Comparison of ENCODE assay signal across 10 mouse cellular contexts in genomic region chr17:86965121-86965520, GRCm38 (mm10). TPM values are rescaled to one million over a fixed set of nuclear protein-coding genes. Genes with fewer than 3 reads are reported as not detected.
DNase-seq lines count a peak whose midpoint lies in the region; ATAC-seq and TF ChIP-seq lines count a peak whose summit lies in the region.
"Had no signal": no experiment of that assay in that cellular context is flagged by ENCODE, and none has a peak within 500 bp of the region (broad histone marks: within the 10 kb centered on the region; RNA-seq: fewer than 3 reads in every experiment).

No protein-coding gene starts in this region.

- no peaks in the 10 kb centered on the region for H3K27me3 ChIP-seq in intestine, embryonic 16.5 days (replicated peaks; ENCODE audit: control insufficient read depth, insufficient read depth, low read length)
- no peaks in the 10 kb centered on the region for H3K27me3 ChIP-seq in neural tube, embryonic 13.5 days

- no peak for ATAC-seq in intestine, embryonic 16.5 days
- no peak for ATAC-seq in neural tube, embryonic 13.5 days (ENCODE audit: low read depth)

- no peaks in the 10 kb centered on the region for H3K9me3 ChIP-seq in intestine, embryonic 16.5 days (ENCODE audit: control insufficient read depth, low read length)
- no peaks in the 10 kb centered on the region for H3K9me3 ChIP-seq in neural tube, embryonic 13.5 days

- H3K36me3 ChIP-seq in intestine, embryonic 16.5 days (ENCODE audit: control insufficient read depth, insufficient read depth, low read length): no peaks in the 10 kb centered on the region; the same call in 1 of the 2 replicates
- 0 out of 2 replicates have a peak, but pooled peaks cover 5% of the 10 kb centered on the region for H3K36me3 ChIP-seq in neural tube, embryonic 13.5 days

- H3K9ac ChIP-seq in intestine, embryonic 16.5 days (ENCODE audit: low read depth, low read length): peak overlapping the region; percentile 86; the same call in 1 of the 2 replicates
- H3K9ac ChIP-seq in neural tube, embryonic 13.5 days: peak overlapping the region; percentile 64

- peak overlapping the region; percentile 83 for H3K27ac ChIP-seq in layer of hippocampus, adult 2 months
- no peak overlapping the region for H3K27ac ChIP-seq in embryonic fibroblast, embryonic 13.5 days (ENCODE audit: insufficient read depth, low read length)
- H3K27ac ChIP-seq in intestine, embryonic 16.5 days (ENCODE audit: low read length): peak overlapping the region; percentile 88
- H3K27ac ChIP-seq in neural tube, embryonic 13.5 days (replicated peaks): peak overlapping the region; percentile 89

- H3K4me3 ChIP-seq in layer of hippocampus, adult 2 months: peak overlapping the region; percentile 88
- peak overlapping the region; percentile 50 for H3K4me3 ChIP-seq in embryonic fibroblast, embryonic 13.5 days (ENCODE audit: insufficient read depth, low read length)
- peak overlapping the region; percentile 81 for H3K4me3 ChIP-seq in intestine, embryonic 16.5 days (ENCODE audit: low read length)
- peak overlapping the region; percentile 86 for H3K4me3 ChIP-seq in neural tube, embryonic 13.5 days

- DNase-seq in layer of hippocampus, adult 2 months (ENCODE audit: low spot score in 2 of 2): no peak
- DNase-seq in layer of hippocampus, postnatal 14 days (ENCODE audit: low spot score in 2 of 2): no peak
- no peak for DNase-seq in spleen, adult 12 weeks (ENCODE audit: low spot score)
- DNase-seq in right cerebral cortex, adult 18-20 months: no peak
- DNase-seq in embryo, embryonic 10.5 days (ENCODE audit: low spot score): no peak
- DNase-seq: thymus, postnatal 4 days had no signal

- 74% methylated on average over 8 of the region's 8 CpGs for WGBS in intestine, embryonic 16.5 days
- WGBS in neural tube, embryonic 13.5 days: 86% methylated on average over 8 of the region's 8 CpGs

- H3K4me1 ChIP-seq in embryonic fibroblast, embryonic 13.5 days (ENCODE audit: control insufficient read depth, insufficient read depth, low read length): peaks cover 13% of the 10 kb centered on the region
- peaks cover 27% of the 10 kb centered on the region for H3K4me1 ChIP-seq in intestine, embryonic 16.5 days (ENCODE audit: control insufficient read depth, insufficient read depth, low read length)
- H3K4me1 ChIP-seq in neural tube, embryonic 13.5 days (replicated peaks): peaks cover 54% of the 10 kb centered on the region

- TF ChIP-seq CTCF in layer of hippocampus, adult 2 months (conservative IDR thresholded peaks at IDR 0.05): no peak
- TF ChIP-seq CTCF in embryonic fibroblast, embryonic 13.5 days (IDR thresholded peaks at IDR 0.05; ENCODE audit: borderline replicate concordance, insufficient read depth, low read length): no peak

- no peak for TF ChIP-seq POLR2A in embryonic fibroblast, embryonic 13.5 days (IDR thresholded peaks at IDR 0.05; ENCODE audit: low read depth, low read length)

- peak overlapping the region; percentile 86 for H3K4me2 ChIP-seq in intestine, embryonic 16.5 days (ENCODE audit: low read depth, low read length)
- H3K4me2 ChIP-seq in neural tube, embryonic 13.5 days: peak overlapping the region; percentile 81

RNA-seq across cellular contexts. Expression of gene Rhoq, which starts 2.2 kb away (rescaled TPM):
- 10 to 100 TPM; 25.5 to 35.0 TPM for total RNA-seq in layer of hippocampus, adult 2 months (2021)
- 10 to 100 TPM; 32.1 to 33.5 TPM for total RNA-seq in layer of hippocampus, postnatal 14 days (2021)
- polyA plus RNA-seq in embryonic fibroblast, embryonic 13.5 days (2011; ENCODE audit: insufficient read length, low read depth, missing spikeins): 177 and 187 TPM in 2 replicates
- polyA plus RNA-seq in intestine, embryonic 16.5 days (2015; fragmentation: Nextera tagmentation; extraction: Ambion mirVana): 5.4 and 7.3 TPM in 2 replicates
- polyA plus RNA-seq in neural tube, embryonic 13.5 days (2015; fragmentation: Nextera tagmentation; extraction: Ambion mirVana): 8.7 and 10.5 TPM in 2 replicates

RNA-seq across cellular contexts. Expression of gene Atp6v1e2, which starts 17.4 kb away (rescaled TPM):
- not detected for total RNA-seq in layer of hippocampus, adult 2 months (2021)
- total RNA-seq in layer of hippocampus, postnatal 14 days (2021): under 1 TPM in 1 of 2 experiments, not detected in 1; 0.35 TPM
- not detected in 2 replicates for polyA plus RNA-seq in embryonic fibroblast, embryonic 13.5 days (2011; ENCODE audit: insufficient read length, low read depth, missing spikeins)
- polyA plus RNA-seq in intestine, embryonic 16.5 days (2015; fragmentation: Nextera tagmentation; extraction: Ambion mirVana): 0.13 TPM in 1 of 2 replicates, not detected in the other
- not detected in 2 replicates for polyA plus RNA-seq in neural tube, embryonic 13.5 days (2015; fragmentation: Nextera tagmentation; extraction: Ambion mirVana)
- polyA plus RNA-seq: large intestine, adult 2 months had no signal

RNA-seq across cellular contexts. Expression of gene Tmem247, which starts 48.0 kb away (rescaled TPM):
- total RNA-seq in layer of hippocampus, adult 2 months (2021): not detected
- total RNA-seq in layer of hippocampus, postnatal 14 days (2021): not detected
- not detected in 2 replicates for polyA plus RNA-seq in embryonic fibroblast, embryonic 13.5 days (2011; ENCODE audit: insufficient read length, low read depth, missing spikeins)
- polyA plus RNA-seq in intestine, embryonic 16.5 days (2015; fragmentation: Nextera tagmentation; extraction: Ambion mirVana): not detected in 2 replicates
- not detected in 2 replicates for polyA plus RNA-seq in neural tube, embryonic 13.5 days (2015; fragmentation: Nextera tagmentation; extraction: Ambion mirVana)
- polyA plus RNA-seq: large intestine, adult 2 months had no signal

Comparison
In these comparisons a context has a peak if more than half of its experiments do, and no peak if none do; other contexts are left out.
1. RNA of gene Rhoq, which starts 2.2 kb away (polyA plus RNA-seq): 177 to 187 TPM in embryonic fibroblast, embryonic 13.5 days; 8.7 to 10.5 TPM in neural tube, embryonic 13.5 days and 5.4 to 7.3 TPM in intestine, embryonic 16.5 days; every median in the first group is over 10 times any median in the second.
2. Peak in every context shown above with its lines, with median percentiles within 50 percentile points of each other: H3K4me3 ChIP-seq.